ENCODE assay signal across 13 mouse cellular contexts in the genomic region with DNA sequence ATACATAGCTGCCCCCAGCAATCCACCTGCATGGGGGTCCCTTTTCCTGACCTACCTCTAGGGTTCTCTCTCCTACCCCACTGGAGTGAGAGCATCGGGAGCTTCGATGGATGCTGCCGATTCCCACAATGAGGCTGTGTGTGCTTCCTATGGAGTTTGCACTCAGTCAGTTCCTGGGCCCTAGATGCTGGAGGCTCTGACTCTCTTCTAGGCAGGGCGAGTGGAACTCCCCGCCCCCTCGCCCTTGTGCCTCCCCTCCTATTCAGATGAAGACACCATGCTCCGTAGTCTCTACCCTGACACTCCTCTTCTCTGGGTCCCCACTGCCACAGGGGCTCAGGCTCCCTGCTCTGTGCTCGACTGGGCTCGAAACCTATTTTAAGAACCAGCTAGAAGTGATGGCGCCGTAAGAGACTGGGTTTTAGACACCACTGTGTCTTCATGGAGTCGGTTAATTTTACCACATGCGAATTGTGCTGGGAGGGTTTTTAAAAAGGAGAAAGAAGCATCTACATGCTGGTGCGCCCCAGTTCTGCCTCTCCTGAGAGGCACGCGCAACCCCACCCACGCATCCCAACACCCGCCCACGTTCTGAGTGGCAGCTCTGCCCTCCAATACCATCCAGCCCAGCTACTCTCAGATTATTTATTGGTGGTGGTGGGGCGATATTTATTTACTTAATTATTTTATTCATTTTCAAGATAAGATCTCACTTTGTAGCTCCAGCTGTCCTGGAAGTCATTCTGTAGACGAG. TPM values are rescaled to one million over a fixed set of nuclear protein-coding genes. Genes with fewer than 3 reads are reported as not detected.
DNase-seq lines count a peak whose midpoint lies in the region; TF ChIP-seq lines count a peak whose summit lies in the region.
"Had no signal": no experiment of that assay in that cellular context is flagged by ENCODE, and none has a peak within 500 bp of the region (broad histone marks: within the 10 kb centered on the region; RNA-seq: fewer than 3 reads in every experiment).

No protein-coding gene starts in this region.

- peaks cover 12% of the 10 kb centered on the region for H3K4me1 ChIP-seq in cortical plate, adult 2 months (ENCODE audit: control insufficient read depth, insufficient read depth, low read length)
- H3K4me1 ChIP-seq in lung, adult 2 months (ENCODE audit: control insufficient read depth, insufficient read depth, low read length), result no peaks in the 10 kb centered on the region

- H3K27ac ChIP-seq in layer of hippocampus, adult 2 months, result peak overlapping the region; percentile 52
- H3K27ac ChIP-seq in cortical plate, adult 2 months (ENCODE audit: insufficient read depth, low read length), result peak overlapping the region; percentile 62
- H3K27ac ChIP-seq: forebrain, embryonic 10.5 days had no signal

- TF ChIP-seq CTCF in layer of hippocampus, adult 2 months (conservative IDR thresholded peaks at IDR 0.05), result no peak
- no peak for TF ChIP-seq CTCF in cortical plate, adult 2 months (IDR thresholded peaks at IDR 0.05; ENCODE audit: extremely low read depth, insufficient read depth, low read length)
- no peak for TF ChIP-seq CTCF in lung, adult 2 months (IDR thresholded peaks at IDR 0.05; ENCODE audit: insufficient read depth, low read length)

- peak overlapping the region; percentile 17; the same call in 1 of the 2 replicates for H3K4me3 ChIP-seq in layer of hippocampus, adult 2 months
- H3K4me3 ChIP-seq in cortical plate, adult 2 months (ENCODE audit: insufficient read depth, low read length), result no peak overlapping the region
- H3K4me3 ChIP-seq in lung, adult 2 months (replicated peaks; ENCODE audit: extremely low read depth, low read depth, low read length), result no peak overlapping the region
- H3K4me3 ChIP-seq: forebrain, embryonic 10.5 days had no signal

- WGBS in lung, adult 2 months, result 76% methylated on average over 21 of the region's 21 CpGs

- DNase-seq in layer of hippocampus, adult 2 months (ENCODE audit: low spot score in 2 of 2), result peak; percentile 44 to 68
- DNase-seq in layer of hippocampus, adult 9-11 months, result no peak
- peak; percentile 42 to 51 for DNase-seq in layer of hippocampus, postnatal 10 days (ENCODE audit: low spot score in 2 of 2)
- peak; percentile 48 to 69 for DNase-seq in right cerebral cortex, postnatal 36 days (ENCODE audit: low spot score in 2 of 2)
- DNase-seq in urinary bladder, adult 18-20 months (ENCODE audit: low spot score in 2 of 2), result no peak
- DNase-seq in lung, adult 2 months, result no peak
- DNase-seq in heart, adult 11 months, result no peak
- DNase-seq: adrenal gland, postnatal 25 days had no signal

- TF ChIP-seq POLR2A in cortical plate, adult 2 months (IDR thresholded peaks at IDR 0.05; ENCODE audit: extremely low read depth, insufficient read depth, low read length), result no peak
- no peak for TF ChIP-seq POLR2A in lung, adult 2 months (IDR thresholded peaks at IDR 0.05; ENCODE audit: borderline replicate concordance, extremely low read depth, low read depth, low read length)

RNA-seq across cellular contexts. Expression of gene Adap1, which starts 7.5 kb away (rescaled TPM):
- total RNA-seq in layer of hippocampus, adult 2 months (2021), result 100 to 1,000 TPM; 162 to 171 TPM
- 271 and 275 TPM in 2 replicates for polyA plus RNA-seq in cortical plate, adult 2 months (2012; rRNA removed)
- total RNA-seq in layer of hippocampus, postnatal 10 days (2021), result 100 to 1,000 TPM; 255 to 270 TPM
- polyA plus RNA-seq in lung, adult 2 months (2012; rRNA removed), result 12.1 and 13.8 TPM in 2 replicates

RNA-seq across cellular contexts. Expression of gene Cox19, which starts 33.3 kb away (rescaled TPM):
- total RNA-seq in layer of hippocampus, adult 2 months (2021), result 10 to 100 TPM; 74.3 to 76.8 TPM
- polyA plus RNA-seq in cortical plate, adult 2 months (2012; rRNA removed), result 90.2 and 92.7 TPM in 2 replicates
- total RNA-seq in layer of hippocampus, postnatal 10 days (2021), result 10 to 100 TPM; 74.9 to 79.5 TPM
- polyA plus RNA-seq in lung, adult 2 months (2012; rRNA removed), result 51.7 and 61.9 TPM in 2 replicates

RNA-seq across cellular contexts. Expression of gene Cyp2w1, which starts 34.5 kb away (rescaled TPM):
- total RNA-seq in layer of hippocampus, adult 2 months (2021), result not detected
- polyA plus RNA-seq in cortical plate, adult 2 months (2012; rRNA removed), result not detected in 2 replicates
- not detected for total RNA-seq in layer of hippocampus, postnatal 10 days (2021)
- polyA plus RNA-seq in lung, adult 2 months (2012; rRNA removed), result 0.33 TPM in 1 of 2 replicates, not detected in the other
- total RNA-seq: adrenal gland, postnatal 25 days; MEL; monocyte, adult 5-6 weeks had no signal
- polyA plus RNA-seq: forebrain, embryonic 10.5 days; inflammation-experienced regulatory T-cells, adult 6 months had no signal

RNA-seq across cellular contexts. Expression of gene Gpr146, which starts 59.6 kb away (rescaled TPM):
- total RNA-seq in layer of hippocampus, adult 2 months (2021), result 10 to 100 TPM; 11.5 to 12.8 TPM
- polyA plus RNA-seq in cortical plate, adult 2 months (2012; rRNA removed), result 15.3 and 16.3 TPM in 2 replicates
- 1 to 10 TPM; 6.8 to 7.8 TPM for total RNA-seq in layer of hippocampus, postnatal 10 days (2021)
- 75.7 and 93.4 TPM in 2 replicates for polyA plus RNA-seq in lung, adult 2 months (2012; rRNA removed)

Comparison
In these comparisons a context has a peak if more than half of its experiments do, and no peak if none do; other contexts are left out.
1. DNase-seq: peak in layer of hippocampus, adult 2 months (2 of 2), layer of hippocampus, postnatal 10 days (2 of 2) and right cerebral cortex, postnatal 36 days (2 of 2); none in layer of hippocampus, adult 9-11 months (single experiment), urinary bladder, adult 18-20 months (0 of 2), lung, adult 2 months (single experiment) and heart, adult 11 months (single experiment).